Mouse (Mus musculus) CH12.LX (cell line): ENCODE results near the gene Trim26. TPM values are rescaled to one million over a fixed set of nuclear protein-coding genes. Genes with fewer than 3 reads are reported as not detected.

Source experiments
- DNase-seq: peaks from one replicate; pipeline ENCODE4 v3.0.0-alpha.2; 2013; ENCODE audit errors: extremely low read depth
- H3K27ac ChIP-seq: 2 replicates; pipeline ENCODE4 v1.5.1; 2012; ENCODE audit warnings: low read depth, mild to moderate bottlenecking, control low read depth, moderate library complexity; ENCODE audit not compliant: insufficient read depth
- H3K27me3 ChIP-seq: replicated peaks from 2 replicates; pipeline ENCODE3; 2012; ENCODE audit warnings: inconsistent platforms
- H3K36me3 ChIP-seq, 2 experiments: replicated peaks in 1 of 2; 2 replicates each; pipeline versions ENCODE3 to v1.6.1; 2012; ENCODE audit warnings: inconsistent platforms in 1 of 2, low read length in 1 of 2, mild to moderate bottlenecking in 1 of 2, mixed read lengths in 1 of 2, moderate library complexity in 1 of 2; ENCODE audit not compliant: control insufficient read depth in 1 of 2, insufficient read depth in 1 of 2
- H3K4me1 ChIP-seq, 2 experiments: 2 replicates each; pipeline ENCODE4 v1.6.1; 2012; ENCODE audit warnings: inconsistent platforms in 1 of 2, moderate library complexity in 1 of 2; ENCODE audit not compliant: insufficient read depth in 2 of 2, control insufficient read depth in 1 of 2
- H3K4me2 ChIP-seq: 2 replicates; pipeline ENCODE4 v1.6.1; 2012; ENCODE audit warnings: low read depth, mild to moderate bottlenecking, control low read depth; ENCODE audit not compliant: poor library complexity, insufficient read depth, severe bottlenecking
- H3K4me3 ChIP-seq, 3 experiments: fragments of 150-350 bp in 1 of 3; sonication (generic) in 1 of 3; replicated peaks in 1 of 3; 2 replicates each; pipeline versions ENCODE3 to v1.5.1; 2011 to 2012; ENCODE audit warnings: low read depth in 2 of 3, low read length in 2 of 3, mild to moderate bottlenecking in 2 of 3, moderate library complexity in 2 of 3, control low read depth in 1 of 3, improper control_type of control experiment in 1 of 3, inconsistent platforms in 1 of 3, mixed read lengths in 1 of 3; ENCODE audit not compliant: poor library complexity in 1 of 3
- H3K79me2 ChIP-seq: replicated peaks from 2 replicates; pipeline ENCODE4 v1.6.1; 2012; ENCODE audit warnings: mild to moderate bottlenecking, moderate library complexity; ENCODE audit not compliant: control insufficient read depth, poor library complexity, insufficient read depth, severe bottlenecking; ENCODE audit errors: extremely low read depth
- H3K9ac ChIP-seq: 2 replicates; pipeline ENCODE4 v1.6.1; 2012; ENCODE audit warnings: low read depth, mild to moderate bottlenecking, control low read depth, moderate library complexity; ENCODE audit not compliant: insufficient read depth
- H3K9me3 ChIP-seq: replicated peaks from 2 replicates; pipeline ENCODE3; 2012; ENCODE audit warnings: low read length, inconsistent platforms, mixed read lengths
- BHLHE40 ChIP-seq: IDR thresholded peaks from 2 replicates; pipeline ENCODE4 v1.6.1; 2011; ENCODE audit warnings: mild to moderate bottlenecking, low read depth, low read length, improper control_type of control experiment
- CTCF ChIP-seq, 2 experiments: IDR thresholded peaks in 1 of 2; conservative IDR thresholded peaks in 1 of 2; 2 replicates each; pipeline ENCODE4 v1.5.1; 2011 to 2012; ENCODE audit warnings: low read depth in 2 of 2, low read length in 2 of 2, improper control_type of control experiment in 1 of 2, inconsistent platforms in 1 of 2, mild to moderate bottlenecking in 1 of 2, moderate library complexity in 1 of 2
- ELF1 ChIP-seq: IDR thresholded peaks from 2 replicates; pipeline ENCODE4 v1.6.1; 2014; ENCODE audit warnings: low read depth, mild to moderate bottlenecking, inconsistent platforms, low read length, improper control_type of control experiment
- ETS1 ChIP-seq: conservative IDR thresholded peaks from 2 replicates; pipeline ENCODE4 v1.6.1; 2012; ENCODE audit warnings: low read depth, mild to moderate bottlenecking, inconsistent platforms, low read length, improper control_type of control experiment, moderate library complexity
- HCFC1 ChIP-seq: IDR thresholded peaks from 2 replicates; pipeline ENCODE4 v1.6.1; 2012; ENCODE audit warnings: low read depth, mild to moderate bottlenecking, inconsistent platforms, low read length, improper control_type of control experiment
- JUN ChIP-seq: IDR thresholded peaks from 2 replicates; pipeline ENCODE4 v1.6.1; 2011; ENCODE audit warnings: low read depth, mild to moderate bottlenecking, low read length, improper control_type of control experiment, moderate library complexity; ENCODE audit not compliant: insufficient read depth
- MAX ChIP-seq: IDR thresholded peaks from 2 replicates; pipeline ENCODE4 v1.6.1; 2011; ENCODE audit warnings: low read length, improper control_type of control experiment
- MEF2A ChIP-seq: IDR thresholded peaks from 2 replicates; pipeline ENCODE4 v1.6.1; 2014; ENCODE audit warnings: low read depth, mild to moderate bottlenecking, inconsistent platforms, low read length, improper control_type of control experiment, borderline replicate concordance
- MXI1 ChIP-seq: IDR thresholded peaks from 2 replicates; pipeline ENCODE4 v1.6.1; 2011; ENCODE audit warnings: mild to moderate bottlenecking, low read depth, low read length, improper control_type of control experiment
- MYC ChIP-seq: IDR thresholded peaks from 2 replicates; pipeline ENCODE4 v1.6.1; 2011; ENCODE audit warnings: low read depth, mild to moderate bottlenecking, improper control_type of control experiment, low read length
- NELFE ChIP-seq: IDR thresholded peaks from 2 replicates; pipeline ENCODE4 v1.6.1; 2011; ENCODE audit warnings: low read depth, low read length, improper control_type of control experiment
- NRF1 ChIP-seq: IDR thresholded peaks from 2 replicates; pipeline ENCODE4 v1.6.1; 2014; ENCODE audit warnings: low read depth, mild to moderate bottlenecking, inconsistent platforms, low read length, improper control_type of control experiment, moderate library complexity
- PAX5 ChIP-seq: IDR thresholded peaks from 2 replicates; pipeline ENCODE4 v1.6.1; 2012; ENCODE audit warnings: low read length, inconsistent platforms, mixed read lengths
- POLR2AphosphoS2 ChIP-seq: IDR thresholded peaks from 2 replicates; pipeline ENCODE4 v1.6.1; 2011; ENCODE audit warnings: low read depth, low read length, improper control_type of control experiment
- RAD21 ChIP-seq: IDR thresholded peaks from 2 replicates; pipeline ENCODE4 v1.6.1; 2011; ENCODE audit warnings: low read depth, mild to moderate bottlenecking, low read length, improper control_type of control experiment, moderate library complexity
- RCOR1 ChIP-seq: conservative IDR thresholded peaks from 2 replicates; pipeline ENCODE4 v1.6.1; 2012; ENCODE audit warnings: low read depth, mild to moderate bottlenecking, inconsistent platforms, low read length, improper control_type of control experiment
- SIN3A ChIP-seq: IDR thresholded peaks from 2 replicates; pipeline ENCODE4 v1.6.1; 2012; ENCODE audit warnings: low read length, improper control_type of control experiment, inconsistent platforms
- UBTF ChIP-seq: IDR thresholded peaks from 2 replicates; pipeline ENCODE4 v1.6.1; 2012; ENCODE audit warnings: low read depth, mild to moderate bottlenecking, inconsistent platforms, low read length, improper control_type of control experiment, moderate library complexity
- USF1 ChIP-seq: IDR thresholded peaks from 2 replicates; pipeline ENCODE4 v1.6.1; 2014; ENCODE audit warnings: low read depth, mild to moderate bottlenecking, inconsistent platforms, low read length, improper control_type of control experiment
- ZKSCAN1 ChIP-seq: IDR thresholded peaks from 2 replicates; pipeline ENCODE4 v1.6.1; 2012; ENCODE audit warnings: low read depth, inconsistent platforms, low read length, improper control_type of control experiment, borderline replicate concordance
- ZMIZ1 ChIP-seq: IDR thresholded peaks from 2 replicates; pipeline ENCODE4 v1.6.1; 2012; ENCODE audit warnings: low read depth, mild to moderate bottlenecking, inconsistent platforms, low read length, improper control_type of control experiment
- ZNF384 ChIP-seq: IDR thresholded peaks from 2 replicates; pipeline ENCODE4 v1.6.1; 2012; ENCODE audit warnings: low read depth, low read length, improper control_type of control experiment, inconsistent platforms
- dilution Hi-C: fragments of 300-500 bp; cut with MboI; formaldehyde crosslinking; loops from 2 replicates; pipeline ENCODE4 v1.14.3; 2020; ENCODE audit warnings: low sequenced_read_pairs; ENCODE audit not compliant: extremely low pct_unique_long_range_greater_than_20kb, extremely low pct_ligation_motif_present
- in situ Hi-C: fragments of 300-500 bp; cut with MboI; formaldehyde crosslinking; loops from 3 replicates; pipeline ENCODE4 v1.14.3; 2019; ENCODE audit warnings: low sequenced_read_pairs, low pct_ligation_motif_present, low pct_unique_long_range_greater_than_20kb, mixed read lengths
- polyA plus RNA-seq: library from polyadenylated mRNA; unstranded; fragments of >175 nt; gene quantifications from 2 replicates; pipeline ENCODE4 v1.2.1, GENCODE M21; 2012; ENCODE audit warnings: low read depth; ENCODE audit not compliant: insufficient read length
- total RNA-seq, 2 experiments: library from RNA; depleted of rRNA; stranded (reverse); fragments of 300-350 nt in 1 of 2; fragments of >200 nt in 1 of 2; gene quantifications; 2 replicates each; pipeline ENCODE4 v1.2.3; 2012 to 2014

The Trim26 gene
- total and polyA plus RNA-seq, 3 experiments, result 14.2 to 67.1 (median 17.1) TPM

GRCm38 (mm10) chr17:36855484-36855883 lies 18.6 kb downstream of the Trim26 start:
- TF ChIP-seq MXI1 (no peak), ZNF384 (no peak), RCOR1 (no peak), ELF1 (no peak), MYC (no peak), POLR2AphosphoS2 (no peak), ZKSCAN1 (no peak), NELFE (no peak), JUN (no peak), ZMIZ1 (no peak), HCFC1 (no peak), NRF1 (no peak), ETS1 (no peak), MAX (no peak), UBTF (no peak), CTCF (conservative IDR thresholded peaks at IDR 0.05 in 1 of 2, IDR thresholded peaks at IDR 0.05 in 1 of 2; ENCODE audit: low read depth in 2 of 2, low read length in 2 of 2) (no peak), SIN3A (no peak), BHLHE40 (no peak), RAD21 (no peak), PAX5 (no peak)
- Histone ChIP-seq H3K79me2 (no peaks in the 10 kb centered on the region), H3K27ac (no peak overlapping the region), H3K9ac (no peak overlapping the region), H3K36me3 (peaks cover 64 to 96% of the 10 kb centered on the region in 2 experiments), H3K4me3 (no peak overlapping the region), H3K9me3 (no peaks in the 10 kb centered on the region), H3K27me3 (no peaks in the 10 kb centered on the region), H3K4me1 (no peaks in the 10 kb centered on the region), H3K4me2 (no peak overlapping the region)
- dilution Hi-C loops (no loop called here), in situ Hi-C loops (no loop called here)
- no peak for DNase-seq

- Histone ChIP-seq H3K4me2 (no peak overlapping the region), H3K9me3 (no peaks in the 10 kb centered on the region), H3K4me3 (no peak overlapping the region), H3K36me3 (peaks cover 56 to 90% of the 10 kb centered on the region in 2 experiments), H3K4me1 (no peaks in the 10 kb centered on the region), H3K79me2 (no peaks in the 10 kb centered on the region), H3K27ac (no peak overlapping the region), H3K27me3 (no peaks in the 10 kb centered on the region), H3K9ac (no peak overlapping the region)
- dilution Hi-C loops, result no loop called here
- TF ChIP-seq ETS1 (no peak), MEF2A (no peak), USF1 (no peak)
- in situ Hi-C loops, result no loop called here
- DNase-seq, result no peak
Observed at GRCm38 (mm10) chr17:36856236-36856635, 19.3 kb downstream of the Trim26 start.
